Mouse (Mus musculus) C2C12 (cell line): ENCODE results near the gene Htatip2. TPM values are rescaled to one million over a fixed set of nuclear protein-coding genes. Genes with fewer than 3 reads are reported as not detected.

Experiments used
- H3K27me3 ChIP-seq: one replicate; pipeline ENCODE4 v1.6.1; 2011; ENCODE audit not compliant: control insufficient read depth, insufficient read depth, insufficient read length
- H3K36me3 ChIP-seq: one replicate; pipeline ENCODE4 v1.6.1; 2011; ENCODE audit not compliant: control insufficient read depth, insufficient read depth
- H3K4me3 ChIP-seq: one replicate; pipeline ENCODE4 v1.5.1; 2011; ENCODE audit warnings: mild to moderate bottlenecking, control low read depth; ENCODE audit not compliant: poor library complexity, insufficient read depth, severe bottlenecking
- H3K79me2 ChIP-seq: one replicate; pipeline ENCODE4 v1.6.1; 2011; ENCODE audit not compliant: control insufficient read depth, insufficient read depth
- H3K79me3 ChIP-seq: one replicate; pipeline ENCODE4 v1.6.1; 2011; ENCODE audit warnings: low read depth, control low read depth
- H3ac ChIP-seq: one replicate; pipeline ENCODE3; 2011; ENCODE audit warnings: low read depth; ENCODE audit not compliant: control insufficient read depth, insufficient read length
- CEBPB ChIP-seq: IDR thresholded peaks from one replicate; pipeline ENCODE4 v1.6.1; 2011; ENCODE audit warnings: low read depth, mild to moderate bottlenecking, control low read depth, moderate library complexity
- CTCF ChIP-seq: IDR thresholded peaks from one replicate; pipeline ENCODE4 v1.5.1; 2011; ENCODE audit not compliant: control insufficient read depth, insufficient read depth, insufficient read length
- FOSL1 ChIP-seq: IDR thresholded peaks from one replicate; pipeline ENCODE4 v1.8.0; 2011; ENCODE audit warnings: mild to moderate bottlenecking, low read length; ENCODE audit not compliant: poor library complexity, insufficient read depth, severe bottlenecking
- MAX ChIP-seq: IDR thresholded peaks from one replicate; pipeline ENCODE4 v1.6.1; 2011; ENCODE audit warnings: mild to moderate bottlenecking, control low read depth
- MYOD1 ChIP-seq: IDR thresholded peaks from one replicate; pipeline ENCODE4 v1.6.1; 2011; ENCODE audit warnings: low read depth; ENCODE audit not compliant: control insufficient read depth, insufficient read length
- MYOG ChIP-seq: IDR thresholded peaks from one replicate; pipeline ENCODE4 v1.6.1; 2011; ENCODE audit not compliant: control insufficient read depth, insufficient read length; ENCODE audit errors: extremely low read depth
- USF1 ChIP-seq: IDR thresholded peaks from one replicate; pipeline ENCODE4 v1.6.1; 2011; ENCODE audit warnings: low read depth, mild to moderate bottlenecking, control low read depth, moderate library complexity
- polyA plus RNA-seq: library from polyadenylated mRNA; unstranded; fragments of >200 nt; fragmentation: generic; extraction: Trizol; gene quantifications from one replicate; pipeline ENCODE4 v1.2.1, GENCODE M21; 2012; ENCODE audit warnings: missing spikeins

Htatip2 gene
- polyA plus RNA-seq, 1 experiment: 0.66 TPM

DNA sequence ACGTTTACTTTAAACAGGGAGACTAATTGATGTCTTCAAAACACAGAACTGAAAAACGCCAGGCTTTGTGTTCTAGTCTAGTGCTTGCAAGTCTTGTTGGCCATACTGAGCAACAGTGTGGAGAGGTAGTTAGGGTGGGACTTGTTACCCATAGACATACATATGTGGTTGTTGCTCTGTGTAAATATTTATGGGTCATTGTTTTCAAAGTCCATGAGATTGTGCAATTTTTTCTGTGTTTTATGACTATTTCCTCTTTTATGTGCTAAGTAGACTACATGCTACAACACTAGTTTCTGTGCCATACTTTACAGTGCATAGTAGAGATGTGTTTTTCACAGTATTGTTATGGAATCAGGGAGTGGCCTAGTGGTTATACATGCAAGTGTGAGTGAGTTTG, 35.4 kb downstream of the Htatip2 start:
- Histone ChIP-seq H3K4me3 (no peak overlapping the region), H3K36me3 (peaks cover 59% of the 10 kb centered on the region), H3K79me2 (peaks cover 6% of the 10 kb centered on the region), H3K27me3 (no peaks in the 10 kb centered on the region), H3ac (no peak overlapping the region), H3K79me3 (peaks cover 2% of the 10 kb centered on the region)
- TF ChIP-seq MYOD1: no peak
- TF ChIP-seq MYOG: no peak
- no peak for TF ChIP-seq MAX
- TF ChIP-seq FOSL1: no peak
- no peak for TF ChIP-seq USF1
- no peak for TF ChIP-seq CEBPB
- no peak for TF ChIP-seq CTCF

DNA sequence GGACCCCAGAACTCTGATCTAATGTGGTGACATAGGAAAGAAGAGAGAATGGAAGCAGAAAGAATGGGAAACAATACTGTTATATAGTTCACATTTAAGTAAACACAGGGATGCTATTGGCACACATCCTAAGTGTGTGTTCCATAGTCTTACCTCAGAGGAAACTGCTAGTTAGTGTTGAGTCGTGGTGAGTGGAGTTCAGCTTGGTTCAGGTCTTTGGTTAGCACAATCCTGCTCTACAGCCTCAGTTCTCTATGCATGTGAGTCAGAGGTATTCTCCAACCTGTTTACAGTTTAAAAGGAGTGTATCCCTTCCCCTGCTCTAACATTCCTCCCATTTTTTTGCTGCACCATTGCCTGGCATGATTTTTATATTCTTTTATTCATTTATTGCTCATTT, 38.3 kb downstream of the Htatip2 start:
- Histone ChIP-seq H3K27me3 (no peaks in the 10 kb centered on the region), H3ac (no peak overlapping the region), H3K79me2 (peaks cover 6% of the 10 kb centered on the region), H3K4me3 (no peak overlapping the region), H3K79me3 (peaks cover 2% of the 10 kb centered on the region), H3K36me3 (peaks cover 73% of the 10 kb centered on the region)
- no peak for TF ChIP-seq FOSL1
- no peak for TF ChIP-seq CTCF
- no peak for TF ChIP-seq MAX
- TF ChIP-seq MYOD1: no peak
- no peak for TF ChIP-seq USF1
- TF ChIP-seq MYOG: no peak
- TF ChIP-seq CEBPB: no peak

GRCm38 (mm10) chr7:49803511-49803910, 44.6 kb downstream of the Htatip2 start:
- Histone ChIP-seq H3K79me2 (no peaks in the 10 kb centered on the region), H3ac (no peak overlapping the region), H3K79me3 (no peaks in the 10 kb centered on the region), H3K36me3 (peaks cover 64% of the 10 kb centered on the region), H3K4me3 (no peak overlapping the region), H3K27me3 (no peaks in the 10 kb centered on the region)
- TF ChIP-seq USF1 (no peak), MYOG (no peak), MYOD1 (no peak), FOSL1 (no peak), MAX (no peak), CTCF (no peak), CEBPB (no peak)

DNA sequence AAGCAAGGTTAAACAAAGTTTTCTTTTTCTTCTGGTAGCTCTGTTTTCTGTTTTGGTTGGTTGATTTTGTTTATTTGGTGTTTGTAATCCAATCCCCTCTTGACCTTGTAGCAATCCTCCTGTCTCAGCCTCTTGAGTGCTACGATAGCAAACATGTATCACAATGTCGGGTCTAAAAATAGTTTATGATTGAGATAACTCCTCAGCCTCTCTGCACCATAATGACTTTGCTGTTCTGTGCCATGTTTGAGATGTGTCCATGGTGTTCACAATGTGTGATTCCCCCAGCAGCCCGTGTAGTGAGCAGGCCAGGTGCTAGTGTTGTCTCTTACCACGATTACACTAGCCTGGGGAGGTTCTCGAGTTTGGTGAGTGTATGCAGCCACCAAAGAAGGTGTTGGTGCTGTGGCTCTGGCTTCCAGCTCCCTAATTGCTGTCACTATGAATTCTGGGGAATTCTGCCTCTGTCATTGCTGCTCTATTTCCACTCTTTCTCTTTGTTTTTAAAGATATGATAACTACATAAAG, 45.8 kb downstream of the Htatip2 start:
- Histone ChIP-seq H3K36me3 (peaks cover 57% of the 10 kb centered on the region), H3K79me3 (peaks cover 1% of the 10 kb centered on the region), H3K4me3 (no peak overlapping the region), H3ac (no peak overlapping the region), H3K27me3 (no peaks in the 10 kb centered on the region), H3K79me2 (no peaks in the 10 kb centered on the region)
- no peak for TF ChIP-seq MYOG
- TF ChIP-seq MAX: no peak

- Histone ChIP-seq H3K79me2 (no peaks in the 10 kb centered on the region), H3ac (no peak overlapping the region), H3K27me3 (no peaks in the 10 kb centered on the region), H3K36me3 (peaks cover 48% of the 10 kb centered on the region), H3K79me3 (peaks cover 3% of the 10 kb centered on the region), H3K4me3 (no peak overlapping the region)
- TF ChIP-seq MYOD1: no peak
- TF ChIP-seq MYOG: no peak
- no peak for TF ChIP-seq CTCF
- TF ChIP-seq USF1: no peak
- no peak for TF ChIP-seq CEBPB
- TF ChIP-seq MAX: no peak
- TF ChIP-seq FOSL1: no peak
Observed at GRCm38 (mm10) chr7:49805618-49806017, 46.7 kb downstream of the Htatip2 start.

DNA sequence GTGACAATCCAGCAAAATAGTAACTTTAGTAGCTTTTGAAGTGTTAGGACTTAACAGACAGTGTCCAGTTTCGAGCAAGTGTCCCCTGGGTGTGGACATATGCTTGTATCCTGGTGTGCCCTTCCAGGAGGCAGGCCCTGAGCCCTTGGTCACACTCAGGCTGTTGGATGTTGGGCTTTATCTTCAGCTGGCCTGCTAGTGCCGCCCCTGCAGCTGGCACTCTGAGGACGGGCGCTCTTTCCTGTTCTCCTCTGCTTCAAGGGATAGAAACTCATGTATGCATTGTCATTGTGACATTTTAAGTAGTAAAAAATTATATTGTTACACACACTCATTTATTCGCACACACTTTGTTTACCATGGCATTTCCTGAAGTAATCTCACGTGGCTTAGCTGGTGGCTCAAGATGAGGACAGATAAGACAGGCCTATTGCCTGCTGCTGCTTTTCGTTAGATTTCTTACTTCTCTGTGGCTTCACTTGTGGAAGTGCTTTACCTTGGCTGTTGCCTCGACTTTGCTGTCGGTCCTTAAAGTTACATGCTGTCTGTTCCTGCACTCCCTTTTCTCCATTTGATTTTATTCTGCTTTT, 48.3 kb downstream of the Htatip2 start:
- H3K4me3 ChIP-seq: no peak overlapping the region
- no peak overlapping the region for H3ac ChIP-seq
- TF ChIP-seq MAX: no peak
- TF ChIP-seq MYOD1: no peak
- TF ChIP-seq MYOG: no peak
- no peak for TF ChIP-seq CEBPB
- TF ChIP-seq FOSL1: no peak
- TF ChIP-seq USF1: no peak
- TF ChIP-seq CTCF: no peak
- H3K79me3 ChIP-seq: peaks cover 3% of the 10 kb centered on the region
- no peaks in the 10 kb centered on the region for H3K27me3 ChIP-seq
- peaks cover 3% of the 10 kb centered on the region for H3K79me2 ChIP-seq
- peaks cover 37% of the 10 kb centered on the region for H3K36me3 ChIP-seq
